In the genomic region with DNA sequence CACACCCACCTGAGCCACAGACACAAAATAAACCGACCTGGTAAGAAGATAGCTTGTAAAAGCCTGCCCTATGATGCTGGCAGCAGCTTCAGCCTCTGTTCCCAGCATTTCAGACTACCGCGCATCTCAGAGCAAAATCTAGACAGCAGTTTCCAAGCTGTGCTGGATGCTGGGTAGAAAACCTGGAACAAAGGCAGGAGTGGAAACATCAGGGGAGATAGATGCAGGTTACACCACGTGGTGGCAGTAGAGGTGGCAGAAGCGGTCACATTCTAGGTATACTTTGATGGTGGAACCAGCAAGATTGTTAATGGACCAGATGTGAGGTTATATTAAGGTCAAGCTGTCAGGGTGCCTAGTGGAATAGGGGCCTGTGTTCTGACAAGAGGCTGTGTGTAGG, we compare ENCODE assay signal across 10 mouse cellular contexts. TPM values are rescaled to one million over a fixed set of nuclear protein-coding genes. Genes with fewer than 3 reads are reported as not detected.
A peak's percentile ranks its signal among the peaks of the same experiment; 100 is the strongest.
DNase-seq lines count a peak whose midpoint lies in the region; ATAC-seq lines count a peak whose summit lies in the region.
"Had no signal": no experiment of that assay in that cellular context is flagged by ENCODE, and none has a peak within 500 bp of the region (broad histone marks: within the 10 kb centered on the region; RNA-seq: fewer than 3 reads in every experiment).

No protein-coding gene starts in this region.

- no peak overlapping the region for H3K9ac ChIP-seq in hindbrain, embryonic 13.5 days
- H3K9ac ChIP-seq in hindbrain, embryonic 12.5 days, result no peak overlapping the region
- H3K9ac ChIP-seq: embryonic facial prominence, embryonic 15.5 days had no signal

- no peak overlapping the region for H3K4me3 ChIP-seq in hindbrain, embryonic 13.5 days
- H3K4me3 ChIP-seq in hindbrain, embryonic 12.5 days, result no peak overlapping the region
- H3K4me3 ChIP-seq: embryonic facial prominence, embryonic 15.5 days had no signal

- no peaks in the 10 kb centered on the region for H3K9me3 ChIP-seq in hindbrain, embryonic 13.5 days
- no peaks in the 10 kb centered on the region for H3K9me3 ChIP-seq in hindbrain, embryonic 12.5 days (replicated peaks)
- H3K9me3 ChIP-seq: embryonic facial prominence, embryonic 15.5 days had no signal

- peaks cover 97% of the 10 kb centered on the region for H3K36me3 ChIP-seq in hindbrain, embryonic 13.5 days
- H3K36me3 ChIP-seq in hindbrain, embryonic 12.5 days, result peaks cover 90% of the 10 kb centered on the region

- 75% methylated on average over 5 of the region's 5 CpGs for WGBS in hindbrain, embryonic 13.5 days
- 78% methylated on average over 5 of the region's 5 CpGs for whole genome bisulfite sequencing in hindbrain, embryonic 12.5 days

- ATAC-seq in hindbrain, embryonic 13.5 days (ENCODE audit: low FRiP score), result no peak
- ATAC-seq in hindbrain, embryonic 12.5 days (ENCODE audit: low FRiP score), result no peak
- no peak for ATAC-seq in frontal cortex, adult (ENCODE audit: low TSS enrichment)

- no peak overlapping the region for H3K4me2 ChIP-seq in hindbrain, embryonic 13.5 days
- no peak overlapping the region for H3K4me2 ChIP-seq in hindbrain, embryonic 12.5 days (replicated peaks)
- H3K4me2 ChIP-seq: embryonic facial prominence, embryonic 15.5 days had no signal

- 0 out of 2 replicates have a peak overlapping the region, but pooled peaks have one; percentile 48 for H3K27ac ChIP-seq in hindbrain, embryonic 13.5 days
- H3K27ac ChIP-seq in hindbrain, embryonic 12.5 days, result no peak overlapping the region; the same call in 1 of the 2 replicates
- H3K27ac ChIP-seq: embryonic facial prominence, embryonic 15.5 days had no signal

- H3K4me1 ChIP-seq in hindbrain, embryonic 13.5 days (replicated peaks), result no peaks in the 10 kb centered on the region
- H3K4me1 ChIP-seq in hindbrain, embryonic 12.5 days, result no peaks in the 10 kb centered on the region
- H3K4me1 ChIP-seq: embryonic facial prominence, embryonic 15.5 days had no signal

- no peaks in the 10 kb centered on the region for H3K27me3 ChIP-seq in hindbrain, embryonic 13.5 days
- H3K27me3 ChIP-seq in hindbrain, embryonic 12.5 days, result no peaks in the 10 kb centered on the region
- H3K27me3 ChIP-seq: embryonic facial prominence, embryonic 15.5 days had no signal

- peak; percentile 23 for DNase-seq in thymus, postnatal 4 days
- DNase-seq in thymus, postnatal 0 days (ENCODE audit: low spot score), result no peak
- peak; percentile 71 for DNase-seq in kidney, adult 9 months
- no peak for DNase-seq in adrenal gland, adult 8-10 months
- no peak for DNase-seq in layer of hippocampus, postnatal 14 days (ENCODE audit: low spot score in 2 of 2)
- DNase-seq: spleen, adult 18-20 months had no signal

RNA-seq across cellular contexts. Expression of gene Tef, which starts 17.5 kb away (rescaled TPM):
- polyA plus RNA-seq in hindbrain, embryonic 13.5 days (2015; fragmentation: Nextera tagmentation; extraction: Ambion mirVana), result 22.3 and 22.4 TPM in 2 replicates
- polyA plus RNA-seq in hindbrain, embryonic 12.5 days (2016; fragmentation: Nextera tagmentation; extraction: Ambion mirVana), result 30.0 and 31.9 TPM in 2 replicates
- polyA plus RNA-seq in thymus, postnatal 0 days (2015; fragmentation: Nextera tagmentation; extraction: Ambion mirVana), result 12.3 and 14.8 TPM in 2 replicates
- total RNA-seq in adrenal gland, adult 8-10 months (2022), result 100 to 1,000 TPM in 3 of 4 experiments, 10 to 100 TPM in 1; 93.1 to 190 (median 160) TPM
- 100 to 1,000 TPM; 184 TPM for total RNA-seq in layer of hippocampus, postnatal 14 days (2021)

RNA-seq across cellular contexts. Expression of gene Rangap1, which starts 39.4 kb away (rescaled TPM):
- 129 and 140 TPM in 2 replicates for polyA plus RNA-seq in hindbrain, embryonic 13.5 days (2015; fragmentation: Nextera tagmentation; extraction: Ambion mirVana)
- 131 and 134 TPM in 2 replicates for polyA plus RNA-seq in hindbrain, embryonic 12.5 days (2016; fragmentation: Nextera tagmentation; extraction: Ambion mirVana)
- polyA plus RNA-seq in thymus, postnatal 0 days (2015; fragmentation: Nextera tagmentation; extraction: Ambion mirVana), result 67.1 and 71.0 TPM in 2 replicates
- 10 to 100 TPM; 53.4 to 70.2 (median 60.6) TPM for total RNA-seq in adrenal gland, adult 8-10 months (2022)
- total RNA-seq in layer of hippocampus, postnatal 14 days (2021), result 100 to 1,000 TPM; 161 to 176 TPM

RNA-seq across cellular contexts. Expression of gene Zc3h7b, which starts 39.9 kb away (rescaled TPM):
- polyA plus RNA-seq in hindbrain, embryonic 13.5 days (2015; fragmentation: Nextera tagmentation; extraction: Ambion mirVana), result 42.6 and 46.8 TPM in 2 replicates
- polyA plus RNA-seq in hindbrain, embryonic 12.5 days (2016; fragmentation: Nextera tagmentation; extraction: Ambion mirVana), result 51.6 and 52.1 TPM in 2 replicates
- polyA plus RNA-seq in thymus, postnatal 0 days (2015; fragmentation: Nextera tagmentation; extraction: Ambion mirVana), result 14.5 and 17.6 TPM in 2 replicates
- total RNA-seq in adrenal gland, adult 8-10 months (2022), result 100 to 1,000 TPM in 2 of 4 experiments, 10 to 100 TPM in 2; 66.3 to 109 (median 89.1) TPM
- total RNA-seq in layer of hippocampus, postnatal 14 days (2021), result 100 to 1,000 TPM; 161 to 169 TPM

Comparison
In these comparisons a context has a peak if more than half of its experiments do, and no peak if none do; other contexts are left out.
1. DNase-seq: peak in thymus, postnatal 4 days (single experiment) and kidney, adult 9 months (single experiment); none in thymus, postnatal 0 days (single experiment), adrenal gland, adult 8-10 months (single experiment) and layer of hippocampus, postnatal 14 days (0 of 2).